Mouse (Mus musculus) G1E (cell line): Measurements from ENCODE around the gene Gls2. TPM values are rescaled to one million over a fixed set of nuclear protein-coding genes. Genes with fewer than 3 reads are reported as not detected.
"Not testable (repeated sequence)": the region's sequence is repeated elsewhere in the genome, so short reads cannot be mapped to it uniquely, and the experiment has no call there.

ENCODE experiments used
- ATAC-seq: 2 replicates; pipeline ENCODE4 v1.8.0; 2016; ENCODE audit warnings: mild to moderate bottlenecking; ENCODE audit not compliant: insufficient number of reproducible peaks, poor library complexity, low FRiP score, severe bottlenecking; ENCODE audit errors: extremely low read depth
- DNase-seq: peaks from one replicate; pipeline ENCODE4 v3.0.0; 2012; ENCODE audit warnings: low spot score
- H3K27me3 ChIP-seq: 2 replicates; pipeline ENCODE4 v1.6.1; 2012; ENCODE audit warnings: mild to moderate bottlenecking, low read length, inconsistent platforms; ENCODE audit not compliant: insufficient read depth
- H3K36me3 ChIP-seq: replicated peaks from 2 replicates; pipeline ENCODE3; 2012; ENCODE audit warnings: mild to moderate bottlenecking, inconsistent platforms
- H3K4me1 ChIP-seq: 2 replicates; pipeline ENCODE4 v1.6.1; 2012; ENCODE audit warnings: low read depth, low read length, inconsistent platforms, mixed read lengths; ENCODE audit not compliant: insufficient read depth
- H3K4me3 ChIP-seq: 2 replicates; pipeline ENCODE4 v1.5.1; 2012; ENCODE audit warnings: low read depth, mild to moderate bottlenecking, inconsistent platforms, low read length, moderate library complexity, mixed read lengths
- H3K9me3 ChIP-seq: replicated peaks from 2 replicates; pipeline ENCODE4 v1.6.1; 2012; ENCODE audit warnings: inconsistent platforms
- CTCF ChIP-seq: IDR thresholded peaks from 2 replicates; pipeline ENCODE4 v1.5.1; 2012; ENCODE audit warnings: low read depth, low read length, inconsistent platforms, mixed read lengths
- GATA1 ChIP-seq: IDR thresholded peaks from 2 replicates; pipeline ENCODE4 v1.6.1; 2012; ENCODE audit warnings: borderline replicate concordance, low read length, inconsistent platforms, mixed read lengths
- GATA2 ChIP-seq: IDR thresholded peaks from 2 replicates; pipeline ENCODE4 v1.6.1; 2012; ENCODE audit warnings: low read depth, low read length, inconsistent platforms, borderline replicate concordance
- POLR2AphosphoS5 ChIP-seq: IDR thresholded peaks from 2 replicates; pipeline ENCODE4 v1.6.1; 2012; ENCODE audit warnings: low read depth, low read length, inconsistent platforms; ENCODE audit not compliant: insufficient replicate concordance
- TAL1 ChIP-seq: conservative IDR thresholded peaks from 2 replicates; pipeline ENCODE4 v1.6.1; 2012; ENCODE audit warnings: low read depth, low read length, inconsistent platforms, mixed read lengths
- polyA plus RNA-seq: library from polyadenylated mRNA; stranded (reverse); fragments of >175 nt; gene quantifications from 2 replicates; pipeline ENCODE4 v1.2.3, GENCODE M21; 2012
- total RNA-seq, 2 experiments: library from RNA; stranded (forward) in 1 of 2; stranded (reverse) in 1 of 2; fragments of 200-1000 nt in 1 of 2; fragments of >200 nt in 1 of 2; fragmentation: Nextera tagmentation in 1 of 2; gene quantifications; 2 replicates each; pipeline ENCODE4 v1.2.3; 2014 to 2017

The Gls2 gene
- total and polyA plus RNA-seq, 3 experiments, result 4.0 to 15.0 (median 11.1) TPM

- TF ChIP-seq CTCF (no peak), GATA2 (no peak), TAL1 (no peak), POLR2AphosphoS5 (no peak), GATA1 (no peak)
- ATAC-seq (no peak), DNase-seq (no peak)
- H3K36me3 ChIP-seq, result peaks cover 55% of the 10 kb centered on the region
- no peak overlapping the region; the same call in 1 of the 2 replicates for H3K4me3 ChIP-seq
- peaks cover 21% of the 10 kb centered on the region for H3K4me1 ChIP-seq
- peaks cover 4% of the 10 kb centered on the region; the same call in 1 of the 2 replicates for H3K27me3 ChIP-seq
- no peaks in the 10 kb centered on the region for H3K9me3 ChIP-seq
Measured at GRCm38 (mm10) chr10:128210131-128210530, 15.9 kb downstream of the Gls2 start.

DNA sequence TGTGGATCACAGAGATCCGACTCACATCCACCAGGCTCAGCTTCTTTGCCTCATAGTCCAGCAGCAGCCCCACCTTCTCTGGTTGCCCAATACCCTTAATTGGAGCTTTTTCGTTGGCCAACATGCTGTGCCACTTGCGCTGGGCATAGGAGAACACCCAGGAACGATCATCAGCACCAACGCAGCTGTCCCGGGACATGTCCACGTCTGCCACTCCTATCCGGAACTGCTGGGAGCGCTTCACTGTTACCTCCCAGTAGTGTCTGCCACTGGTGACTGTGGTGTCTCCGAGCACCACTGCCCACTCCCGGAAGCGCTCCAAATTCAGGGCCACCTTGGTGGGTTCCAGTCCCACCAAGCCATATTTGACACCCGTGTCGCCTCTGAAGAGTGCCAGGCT, 16.7 kb downstream of the Gls2 start:
- H3K4me1 ChIP-seq, result peaks cover 21% of the 10 kb centered on the region
- H3K9me3 ChIP-seq, result no peaks in the 10 kb centered on the region
- ATAC-seq (no peak), DNase-seq (peak; percentile 36)
- H3K4me3 ChIP-seq, result peak overlapping the region; percentile 74
- H3K36me3 ChIP-seq, result peaks cover 48% of the 10 kb centered on the region
- TF ChIP-seq POLR2AphosphoS5 (no peak), GATA1 (no peak), TAL1 (no peak), GATA2 (no peak), CTCF (no peak)
- peaks cover 4% of the 10 kb centered on the region; the same call in 1 of the 2 replicates for H3K27me3 ChIP-seq

DNA sequence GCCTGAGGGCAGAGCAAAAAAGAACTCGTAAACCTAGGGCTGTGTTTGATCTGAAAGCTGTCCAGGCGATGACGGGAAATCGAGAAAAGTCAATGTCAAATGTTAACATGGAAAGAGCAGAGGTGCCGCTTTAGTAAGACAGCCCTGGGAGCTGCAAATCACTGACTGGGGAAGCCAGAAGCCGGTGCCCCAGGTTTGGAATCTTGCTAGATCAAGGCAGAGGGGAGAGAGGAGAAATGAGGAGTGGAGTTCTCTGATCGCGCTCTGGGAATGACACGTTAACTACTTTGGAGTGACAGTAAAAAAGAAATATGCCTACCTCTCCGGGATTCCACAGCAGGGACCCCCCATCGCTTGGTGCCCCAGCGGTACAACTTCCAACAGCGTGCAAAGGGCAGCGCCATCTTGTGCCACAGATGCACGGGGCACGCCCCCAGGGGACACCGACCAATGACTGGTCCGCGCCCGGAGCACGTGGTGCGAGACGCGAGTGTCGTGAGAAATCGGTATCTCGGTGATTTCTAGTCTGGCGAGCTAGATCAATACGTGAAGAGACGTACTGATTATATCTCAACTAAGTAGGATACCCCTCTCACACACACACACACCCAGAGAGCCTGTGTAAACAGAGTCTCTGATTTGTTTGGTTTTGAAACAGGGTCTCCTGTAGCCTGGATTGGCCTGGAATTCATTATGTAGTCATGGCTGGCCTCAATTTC, 17.3 kb downstream of the Gls2 start, which contains the start of gene Spryd4:
TSS of gene Spryd4 (minus strand) at position 418 of the 719 bp plus-strand sequence.
- peaks cover 4% of the 10 kb centered on the region; the same call in 1 of the 2 replicates for H3K27me3 ChIP-seq
- no peaks in the 10 kb centered on the region for H3K9me3 ChIP-seq
- H3K36me3 ChIP-seq, result peaks cover 42% of the 10 kb centered on the region
- ATAC-seq (peak; percentile 94), DNase-seq (peak; percentile 79)
- TF ChIP-seq TAL1, result no peak
- no peak for TF ChIP-seq GATA2
- no peak for TF ChIP-seq CTCF
- TF ChIP-seq POLR2AphosphoS5, result no peak
- TF ChIP-seq GATA1, result no peak
- peaks cover 21% of the 10 kb centered on the region for H3K4me1 ChIP-seq
- peak within 1 kb of the TSS; percentile 74 for H3K4me3 ChIP-seq

DNA sequence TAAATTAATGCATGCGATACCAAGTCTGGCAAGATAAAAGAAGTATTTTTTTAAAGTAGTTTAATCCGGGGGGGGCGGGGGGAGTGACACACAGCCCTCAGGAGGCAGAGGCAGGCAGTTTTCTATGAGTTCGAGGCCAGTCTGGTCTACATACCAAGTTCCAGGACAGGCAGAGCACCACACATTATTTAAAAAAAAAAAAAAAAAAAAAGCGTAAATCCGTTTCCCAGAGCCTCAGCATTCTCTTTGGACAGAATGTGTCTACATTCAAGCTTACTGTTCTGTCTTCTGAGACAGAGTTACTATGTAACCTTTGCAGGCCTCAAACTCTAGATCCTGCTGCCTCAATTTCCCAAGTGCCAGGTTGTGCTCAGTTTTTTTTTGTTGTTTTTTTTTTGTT, 17.9 kb downstream of the Gls2 start:
- Histone ChIP-seq H3K36me3 (peaks cover 36% of the 10 kb centered on the region), H3K4me3 (peak overlapping the region; percentile 74; the same call in 1 of the 2 replicates), H3K27me3 (peaks cover 4% of the 10 kb centered on the region; the same call in 1 of the 2 replicates), H3K4me1 (peaks cover 21% of the 10 kb centered on the region), H3K9me3 (no peaks in the 10 kb centered on the region)
- TF ChIP-seq POLR2AphosphoS5, result no peak
- no peak for TF ChIP-seq GATA1
- no peak for TF ChIP-seq TAL1
- no peak for TF ChIP-seq GATA2
- TF ChIP-seq CTCF, result no peak
- no peak for DNase-seq
- no peak for ATAC-seq

GRCm38 (mm10) chr10:128212871-128213323, 18.6 kb downstream of the Gls2 start:
- Histone ChIP-seq H3K4me1 (peaks cover 21% of the 10 kb centered on the region), H3K36me3 (peaks cover 28% of the 10 kb centered on the region)
- ATAC-seq, result no peak

GRCm38 (mm10) chr10:128214112-128214511, 19.9 kb downstream of the Gls2 start:
- not testable (repeated sequence) for H3K4me3 ChIP-seq, H3K27me3 ChIP-seq, H3K9me3 ChIP-seq, ATAC-seq, DNase-seq
- Histone ChIP-seq H3K4me1 (peaks cover 25% of the 10 kb centered on the region), H3K36me3 (peaks cover 18% of the 10 kb centered on the region)

More at GRCm38 (mm10) chr10:128212871-128213323, 18.6 kb downstream of the Gls2 start:
- 0 out of 2 replicates have a peak, but pooled peaks have one; percentile 14 for TF ChIP-seq CTCF
- no peak for TF ChIP-seq TAL1
- DNase-seq, result no peak
- peaks cover 4% of the 10 kb centered on the region; the same call in 1 of the 2 replicates for H3K27me3 ChIP-seq
- no peak overlapping the region; the same call in 1 of the 2 replicates for H3K4me3 ChIP-seq
- H3K9me3 ChIP-seq, result no peaks in the 10 kb centered on the region
